Mouse (Mus musculus): ENCODE measurements at regions not wholly inside any gene's neighbourhood (a gene's known extent, or its start where the extent isn't known, plus 50 kb on each side); places are given as distances from the start of the nearest gene placed in this dataset.

DNA sequence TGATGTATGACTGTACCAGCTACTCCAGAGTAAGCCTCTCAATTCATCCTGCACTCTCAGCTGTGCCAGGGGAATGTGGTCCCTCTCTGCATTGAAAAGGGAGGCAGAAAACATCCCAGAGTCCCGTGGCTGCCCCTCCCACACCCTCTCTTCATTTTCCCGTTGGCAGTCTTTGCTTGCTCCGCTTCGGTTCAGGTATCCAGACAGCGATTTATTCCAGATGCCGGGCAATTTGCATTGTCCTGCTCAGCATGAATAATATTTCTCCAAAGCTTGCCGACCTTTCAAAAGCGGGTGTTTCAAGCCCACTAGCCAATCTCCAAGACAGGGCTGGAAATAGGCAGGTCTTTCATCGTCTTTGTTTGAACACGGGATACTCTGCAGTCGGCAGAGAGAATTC, 220.5 kb upstream of the Ntm start:
- no peak overlapping the region for H3K27ac ChIP-seq
- H3K9me3 ChIP-seq = no peaks in the 10 kb centered on the region
- H3K4me1 ChIP-seq = no peaks in the 10 kb centered on the region
- no peak overlapping the region for H3K9ac ChIP-seq
- 67% methylated on average over 11 of the region's 11 CpGs for WGBS
- H3K4me2 ChIP-seq = no peak overlapping the region
- ATAC-seq (ENCODE audit: insufficient read depth, low FRiP score, low read depth) = no peak
- no peak overlapping the region for H3K4me3 ChIP-seq (replicated peaks)
- H3K27me3 ChIP-seq (replicated peaks) = no peaks in the 10 kb centered on the region
- H3K36me3 ChIP-seq = no peaks in the 10 kb centered on the region

DNA sequence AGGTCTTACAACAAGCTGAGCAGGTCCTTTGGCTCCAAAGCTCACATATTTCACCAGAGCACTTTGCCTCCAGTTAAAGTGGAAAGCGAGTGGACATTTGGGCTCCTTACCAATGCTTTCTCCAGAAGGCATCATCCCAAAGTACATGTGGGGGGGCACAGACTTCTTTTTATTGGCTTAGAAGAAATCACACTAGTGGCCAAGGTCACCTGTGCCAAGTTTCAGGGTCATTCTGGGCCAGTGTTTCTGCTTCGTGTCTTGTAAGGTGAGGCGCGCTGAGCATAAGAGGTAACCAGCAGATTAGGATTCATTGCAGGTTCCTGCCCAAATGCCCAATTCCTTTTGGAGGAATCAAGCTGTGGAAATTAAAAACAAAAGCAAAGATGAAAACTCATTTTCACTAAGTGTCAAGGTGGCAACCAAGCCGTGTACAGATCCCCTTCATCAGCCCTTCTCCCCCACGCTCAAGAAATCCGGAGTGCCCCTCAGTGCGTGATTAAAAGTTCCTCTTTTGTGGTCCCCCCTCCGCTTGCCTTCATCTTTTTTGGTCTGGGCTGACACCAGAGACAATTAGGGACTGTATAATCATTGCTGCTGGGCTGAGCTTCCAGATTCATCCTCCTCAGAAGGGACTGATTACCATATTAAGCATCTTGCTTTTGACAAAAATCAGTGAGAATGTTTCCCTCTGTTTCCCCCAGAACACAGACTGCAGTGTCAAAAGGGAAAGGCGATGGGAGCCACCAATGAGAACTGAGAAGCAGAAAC, 222.2 kb upstream of the Ntm start:
- Histone ChIP-seq H3K36me3 (no peaks in the 10 kb centered on the region), H3K27me3 (replicated peaks) (no peaks in the 10 kb centered on the region), H3K27ac (no peak overlapping the region), H3K4me3 (replicated peaks) (no peak overlapping the region), H3K9me3 (no peaks in the 10 kb centered on the region), H3K4me2 (no peak overlapping the region), H3K9ac (no peak overlapping the region), H3K4me1 (no peaks in the 10 kb centered on the region)
- 82% methylated on average over 10 of the region's 10 CpGs for WGBS
- no peak for ATAC-seq (ENCODE audit: insufficient read depth, low FRiP score, low read depth)

DNA sequence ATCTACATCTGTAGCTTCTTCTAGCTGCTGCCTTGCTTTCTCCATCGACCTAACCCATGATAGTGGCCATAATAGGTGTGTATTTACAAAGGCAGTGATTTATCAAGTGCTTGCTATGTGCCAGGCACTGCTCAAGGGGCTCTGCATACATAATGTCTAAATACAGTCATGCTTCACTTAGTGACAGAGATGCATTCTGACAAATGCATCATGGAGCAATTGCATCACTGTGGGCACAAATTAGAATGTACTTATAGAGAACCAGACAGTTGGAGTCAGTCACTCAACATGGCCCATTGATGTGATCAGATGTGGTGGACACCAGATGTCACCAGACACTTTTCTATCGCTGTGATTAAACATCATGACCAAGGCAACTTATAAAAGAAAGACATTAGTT, 223.3 kb upstream of the Ntm start:
- no peak for ATAC-seq (ENCODE audit: insufficient read depth, low FRiP score, low read depth)
- WGBS = 67% methylated on average over 2 of the region's 2 CpGs
- no peak overlapping the region for H3K4me2 ChIP-seq

DNA sequence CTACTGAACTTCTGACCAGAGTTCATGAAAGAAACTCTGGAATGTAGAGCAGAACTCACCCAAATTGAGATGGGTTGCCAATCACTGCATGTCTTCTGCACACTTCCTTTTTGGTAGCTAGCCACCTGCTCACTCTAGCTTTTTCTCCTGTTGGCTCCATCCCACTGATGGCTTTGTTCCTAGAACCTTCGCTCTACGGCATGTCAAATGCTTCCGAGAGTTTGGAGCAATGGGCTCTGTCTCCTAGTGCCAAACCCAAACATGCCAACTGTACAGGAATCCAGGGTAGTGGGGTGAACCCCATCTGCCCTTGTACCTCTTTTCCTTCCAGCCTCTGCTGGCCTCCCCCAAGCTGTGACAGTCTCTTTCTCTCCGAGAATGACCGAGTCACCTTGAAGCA, 227.1 kb upstream of the Ntm start:
- Histone ChIP-seq H3K27me3 (replicated peaks) (no peaks in the 10 kb centered on the region), H3K9ac (no peak overlapping the region), H3K4me1 (no peaks in the 10 kb centered on the region), H3K9me3 (no peaks in the 10 kb centered on the region), H3K36me3 (no peaks in the 10 kb centered on the region), H3K4me2 (no peak overlapping the region), H3K4me3 (replicated peaks) (no peak overlapping the region), H3K27ac (no peak overlapping the region)
- no peak for ATAC-seq (ENCODE audit: insufficient read depth, low FRiP score, low read depth)
- WGBS = 91% methylated on average over 5 of the region's 5 CpGs

More for the DNA sequence above, 223.3 kb upstream of the Ntm start:
- Histone ChIP-seq H3K36me3 (no peaks in the 10 kb centered on the region), H3K4me1 (no peaks in the 10 kb centered on the region), H3K27ac (no peak overlapping the region), H3K4me3 (replicated peaks) (no peak overlapping the region), H3K27me3 (replicated peaks) (no peaks in the 10 kb centered on the region), H3K9me3 (no peaks in the 10 kb centered on the region), H3K9ac (no peak overlapping the region)

DNA sequence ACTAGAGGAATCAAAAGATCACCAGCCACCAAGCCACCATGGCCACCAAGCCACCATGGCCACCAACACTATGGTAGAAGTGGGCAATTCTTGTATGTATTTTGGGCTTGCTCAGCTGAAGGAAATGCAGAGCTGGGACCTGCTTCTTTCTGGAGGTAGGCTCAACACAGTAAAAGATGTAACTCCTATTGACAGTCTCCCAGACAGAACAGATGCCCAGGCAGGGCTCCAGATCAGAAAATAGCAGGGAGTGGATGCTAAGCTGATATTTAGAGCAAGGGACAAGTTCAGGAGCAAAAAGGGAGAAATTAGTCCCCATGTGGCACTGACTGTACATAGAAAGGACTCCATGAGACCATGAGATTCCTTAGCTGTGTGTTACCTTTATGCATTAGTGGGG, 228.2 kb upstream of the Ntm start:
- no peak for ATAC-seq (ENCODE audit: insufficient read depth, low FRiP score, low read depth)
- Histone ChIP-seq H3K4me3 (replicated peaks) (no peak overlapping the region), H3K4me2 (no peak overlapping the region), H3K36me3 (no peaks in the 10 kb centered on the region), H3K27me3 (replicated peaks) (no peaks in the 10 kb centered on the region), H3K27ac (no peak overlapping the region), H3K4me1 (no peaks in the 10 kb centered on the region), H3K9ac (no peak overlapping the region), H3K9me3 (no peaks in the 10 kb centered on the region)

DNA sequence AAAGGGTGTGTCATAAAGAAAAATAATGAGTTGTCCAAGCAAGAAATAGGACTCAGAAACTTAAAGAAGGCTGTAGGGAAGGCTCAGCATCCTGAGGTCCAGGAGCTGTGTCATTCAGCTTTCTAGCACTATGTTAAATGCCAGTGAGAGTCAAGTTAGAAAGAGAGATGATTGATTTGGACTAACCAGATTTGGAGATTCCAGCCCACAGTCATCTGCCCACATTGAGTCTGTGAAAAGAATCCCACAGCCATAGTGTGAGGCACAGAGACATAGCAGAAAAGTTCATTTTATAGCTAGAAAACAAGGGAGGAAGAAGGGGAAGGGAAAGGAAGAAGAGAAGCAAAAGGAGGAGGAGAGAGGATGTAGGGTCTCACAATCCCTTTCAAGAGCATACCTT, 229.0 kb upstream of the Ntm start:
- Histone ChIP-seq H3K4me2 (no peak overlapping the region), H3K36me3 (no peaks in the 10 kb centered on the region), H3K9ac (no peak overlapping the region), H3K4me3 (replicated peaks) (no peak overlapping the region), H3K27me3 (replicated peaks) (no peaks in the 10 kb centered on the region), H3K9me3 (no peaks in the 10 kb centered on the region), H3K27ac (no peak overlapping the region), H3K4me1 (no peaks in the 10 kb centered on the region)
- ATAC-seq (ENCODE audit: insufficient read depth, low FRiP score, low read depth) = no peak

DNA sequence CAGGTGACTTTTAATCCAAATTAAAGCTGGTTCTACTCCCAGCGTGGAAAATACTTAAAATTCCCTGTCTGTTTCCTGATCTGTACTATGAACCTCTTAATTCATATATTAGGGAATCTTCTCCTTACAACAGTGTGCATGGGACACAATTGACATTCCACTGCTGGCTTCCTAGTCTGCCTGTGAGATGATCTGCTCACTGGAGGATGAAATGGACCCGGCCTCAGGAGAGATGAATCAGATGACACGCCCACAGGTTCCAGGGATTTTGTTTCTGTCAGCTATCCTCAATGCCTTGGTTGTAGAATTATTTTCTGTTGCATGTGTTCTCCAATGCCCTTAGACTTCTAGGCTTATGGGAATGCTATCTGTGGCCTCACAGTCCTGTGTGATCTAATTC, 231.9 kb upstream of the Ntm start:
- ATAC-seq (ENCODE audit: insufficient read depth, low FRiP score, low read depth) = no peak
- no peak overlapping the region for H3K27ac ChIP-seq
- H3K9ac ChIP-seq = no peak overlapping the region
- WGBS = 89% methylated on average over 3 of the region's 3 CpGs
- H3K9me3 ChIP-seq = no peaks in the 10 kb centered on the region
- no peaks in the 10 kb centered on the region for H3K4me1 ChIP-seq
- H3K36me3 ChIP-seq = no peaks in the 10 kb centered on the region
- H3K27me3 ChIP-seq (replicated peaks) = no peaks in the 10 kb centered on the region
- no peak overlapping the region for H3K4me2 ChIP-seq
- H3K4me3 ChIP-seq (replicated peaks) = no peak overlapping the region

DNA sequence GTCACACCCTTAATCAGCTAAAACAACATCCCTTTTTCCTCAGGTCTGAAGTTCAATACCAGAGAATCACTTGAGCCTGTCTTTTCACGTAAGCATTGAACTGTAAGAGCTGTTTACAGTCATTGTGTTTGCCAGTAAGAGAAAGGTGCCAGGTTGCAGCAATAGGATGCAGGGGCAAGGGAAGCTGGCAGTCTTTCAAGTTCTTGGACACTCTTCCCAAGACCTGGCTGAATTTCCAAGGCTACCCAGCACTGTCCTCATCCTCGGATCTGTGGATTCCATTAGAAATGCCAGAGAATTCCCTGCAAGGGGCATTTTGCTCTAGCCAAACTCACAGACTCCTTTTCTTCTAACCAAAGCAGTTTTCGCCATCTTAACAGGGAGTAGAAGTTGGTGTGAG, 224.5 kb upstream of the Snx19 start:
- WGBS = 83% methylated on average over 3 of the region's 3 CpGs
- H3K4me1 ChIP-seq = no peaks in the 10 kb centered on the region
- no peak for ATAC-seq (ENCODE audit: insufficient read depth, low FRiP score, low read depth)

DNA sequence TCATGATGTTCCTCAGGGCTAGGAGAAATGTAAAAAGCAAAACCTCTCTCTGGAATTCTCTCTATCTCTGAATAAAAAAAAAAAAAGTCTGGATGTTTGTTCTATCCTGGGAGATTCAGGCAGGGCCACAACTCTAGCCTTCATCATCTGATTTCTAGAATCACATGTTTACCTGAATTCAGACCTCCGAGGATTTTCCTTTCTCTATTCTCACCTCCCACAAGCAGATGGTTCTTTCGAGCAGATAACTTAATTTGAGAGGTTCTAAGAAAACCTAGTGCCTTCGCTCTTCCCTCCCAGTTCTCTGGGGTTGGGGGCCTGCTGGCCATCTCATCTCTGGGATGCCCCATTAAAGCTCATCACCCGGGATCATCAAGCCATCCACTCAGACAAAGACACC, 219.3 kb upstream of the Snx19 start:
- Histone ChIP-seq H3K9ac (no peak overlapping the region), H3K27me3 (replicated peaks) (no peaks in the 10 kb centered on the region), H3K4me3 (replicated peaks) (no peak overlapping the region), H3K36me3 (no peaks in the 10 kb centered on the region), H3K9me3 (no peaks in the 10 kb centered on the region), H3K4me2 (no peak overlapping the region), H3K4me1 (no peaks in the 10 kb centered on the region), H3K27ac (no peak overlapping the region)
- ATAC-seq (ENCODE audit: insufficient read depth, low FRiP score, low read depth) = no peak
- WGBS = 84% methylated on average over 4 of the region's 4 CpGs

More for the DNA sequence above, 224.5 kb upstream of the Snx19 start:
- Histone ChIP-seq H3K27ac (no peak overlapping the region), H3K4me3 (replicated peaks) (no peak overlapping the region), H3K9ac (no peak overlapping the region), H3K9me3 (no peaks in the 10 kb centered on the region), H3K36me3 (no peaks in the 10 kb centered on the region), H3K27me3 (replicated peaks) (no peaks in the 10 kb centered on the region), H3K4me2 (no peak overlapping the region)

DNA sequence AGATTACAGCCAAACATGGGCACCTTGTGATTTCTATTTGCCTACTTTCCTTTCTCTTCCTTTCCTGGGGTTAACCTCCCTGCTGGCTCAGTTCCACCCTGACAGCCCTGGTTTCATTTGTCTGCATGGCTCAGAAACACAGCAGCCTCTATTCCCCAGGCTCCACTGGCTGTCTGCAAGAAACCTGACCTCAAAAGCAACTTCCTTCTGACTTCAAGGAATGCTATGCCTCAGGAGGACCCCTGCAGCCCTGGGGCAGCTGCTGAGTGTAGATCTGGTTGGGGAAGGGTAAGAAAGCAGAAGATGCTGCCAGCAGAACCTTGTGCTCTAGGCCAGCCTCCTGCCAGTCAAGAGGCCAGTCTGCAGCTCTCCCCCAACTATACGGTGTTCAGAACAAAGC, 217.1 kb upstream of the Snx19 start:
- H3K27ac ChIP-seq = no peak overlapping the region
- H3K9me3 ChIP-seq = no peaks in the 10 kb centered on the region
- 60% methylated on average over 1 of the region's 1 CpGs for WGBS
- no peaks in the 10 kb centered on the region for H3K27me3 ChIP-seq (replicated peaks)
- H3K4me3 ChIP-seq (replicated peaks) = no peak overlapping the region
- no peak for ATAC-seq (ENCODE audit: insufficient read depth, low FRiP score, low read depth)
- H3K9ac ChIP-seq = no peak overlapping the region
- no peak overlapping the region for H3K4me2 ChIP-seq
- H3K36me3 ChIP-seq = no peaks in the 10 kb centered on the region
- no peaks in the 10 kb centered on the region for H3K4me1 ChIP-seq

DNA sequence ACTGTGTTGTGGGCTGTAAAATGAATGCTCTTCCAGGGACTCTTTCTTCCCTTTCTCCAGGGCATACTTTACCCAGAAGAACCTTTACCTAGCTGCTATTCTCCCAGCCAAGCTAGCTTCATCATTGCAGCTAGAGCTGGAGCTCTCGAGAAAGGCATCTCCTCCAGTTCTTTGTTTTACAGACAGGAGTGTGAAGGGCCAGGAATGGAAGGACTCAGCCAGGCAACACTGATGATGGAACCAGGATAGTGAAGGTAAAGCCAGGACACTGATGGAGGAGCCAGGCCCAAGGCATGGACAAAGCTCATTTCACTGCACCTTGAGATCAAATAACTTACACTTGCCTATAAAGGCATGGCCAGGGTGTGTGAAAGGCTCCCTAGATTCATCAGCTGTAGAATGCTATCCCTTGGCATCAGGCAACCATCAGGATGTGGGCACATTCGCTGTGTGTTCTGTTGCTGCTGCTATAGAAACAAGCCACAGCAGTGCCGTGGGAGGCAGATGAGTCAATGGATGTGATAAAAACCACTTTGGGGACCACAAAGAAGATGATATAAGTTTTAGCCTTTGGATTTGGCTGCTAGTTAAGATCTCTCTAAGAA, 214.3 kb upstream of the Snx19 start:
- no peak overlapping the region for H3K4me2 ChIP-seq
- no peaks in the 10 kb centered on the region for H3K27me3 ChIP-seq (replicated peaks)
- no peak overlapping the region for H3K27ac ChIP-seq
- H3K9me3 ChIP-seq = no peaks in the 10 kb centered on the region
- H3K36me3 ChIP-seq = no peaks in the 10 kb centered on the region
- no peak overlapping the region for H3K9ac ChIP-seq
- ATAC-seq (ENCODE audit: insufficient read depth, low FRiP score, low read depth) = no peak
- no peak overlapping the region for H3K4me3 ChIP-seq (replicated peaks)
- WGBS = 82% methylated on average over 3 of the region's 3 CpGs
- no peaks in the 10 kb centered on the region for H3K4me1 ChIP-seq

DNA sequence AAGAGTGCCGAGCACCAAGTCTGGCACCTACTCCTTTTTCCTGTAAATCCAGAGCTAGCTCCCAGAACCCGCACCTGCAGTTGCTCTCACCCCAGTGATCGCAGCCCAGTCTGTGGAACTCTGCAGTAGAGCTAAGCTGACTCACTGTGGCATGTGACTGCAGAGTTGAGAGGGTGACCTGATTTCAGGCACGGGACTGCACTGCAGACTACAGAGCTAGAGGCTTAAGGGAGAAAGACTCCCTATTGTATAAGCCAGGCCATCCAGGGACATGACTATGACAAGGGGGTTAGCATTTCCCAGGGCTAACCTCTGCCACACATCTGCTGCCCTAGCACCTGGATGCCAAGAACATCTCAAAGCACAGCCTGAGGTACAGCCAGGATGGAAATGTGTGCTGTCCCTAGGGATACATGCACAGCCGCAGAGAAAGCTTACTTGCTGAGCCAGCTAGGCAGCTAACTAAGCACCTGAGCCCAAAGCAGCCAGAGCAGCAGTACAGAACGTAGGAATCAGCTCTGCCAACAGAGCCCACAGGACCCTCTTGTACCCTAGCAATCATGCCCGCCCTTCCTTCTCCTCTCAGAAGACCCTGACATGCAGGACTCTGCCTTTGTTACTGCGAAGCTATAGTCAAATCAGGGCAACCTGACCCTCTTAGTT, 192.3 kb upstream of the Snx19 start:
- H3K36me3 ChIP-seq = no peaks in the 10 kb centered on the region
- H3K27me3 ChIP-seq (replicated peaks) = no peaks in the 10 kb centered on the region
- no peak overlapping the region for H3K9ac ChIP-seq
- H3K4me2 ChIP-seq = no peak overlapping the region
- no peak overlapping the region for H3K27ac ChIP-seq
- no peaks in the 10 kb centered on the region for H3K9me3 ChIP-seq
- WGBS = 75% methylated on average over 8 of the region's 8 CpGs
- no peak for ATAC-seq (ENCODE audit: insufficient read depth, low FRiP score, low read depth)
- no peak overlapping the region for H3K4me3 ChIP-seq (replicated peaks)
- no peaks in the 10 kb centered on the region for H3K4me1 ChIP-seq

Measured in stomach, embryonic 15.5 days (tissue).